Mouse (Mus musculus): ENCODE results near the gene Nlgn1.

DNA sequence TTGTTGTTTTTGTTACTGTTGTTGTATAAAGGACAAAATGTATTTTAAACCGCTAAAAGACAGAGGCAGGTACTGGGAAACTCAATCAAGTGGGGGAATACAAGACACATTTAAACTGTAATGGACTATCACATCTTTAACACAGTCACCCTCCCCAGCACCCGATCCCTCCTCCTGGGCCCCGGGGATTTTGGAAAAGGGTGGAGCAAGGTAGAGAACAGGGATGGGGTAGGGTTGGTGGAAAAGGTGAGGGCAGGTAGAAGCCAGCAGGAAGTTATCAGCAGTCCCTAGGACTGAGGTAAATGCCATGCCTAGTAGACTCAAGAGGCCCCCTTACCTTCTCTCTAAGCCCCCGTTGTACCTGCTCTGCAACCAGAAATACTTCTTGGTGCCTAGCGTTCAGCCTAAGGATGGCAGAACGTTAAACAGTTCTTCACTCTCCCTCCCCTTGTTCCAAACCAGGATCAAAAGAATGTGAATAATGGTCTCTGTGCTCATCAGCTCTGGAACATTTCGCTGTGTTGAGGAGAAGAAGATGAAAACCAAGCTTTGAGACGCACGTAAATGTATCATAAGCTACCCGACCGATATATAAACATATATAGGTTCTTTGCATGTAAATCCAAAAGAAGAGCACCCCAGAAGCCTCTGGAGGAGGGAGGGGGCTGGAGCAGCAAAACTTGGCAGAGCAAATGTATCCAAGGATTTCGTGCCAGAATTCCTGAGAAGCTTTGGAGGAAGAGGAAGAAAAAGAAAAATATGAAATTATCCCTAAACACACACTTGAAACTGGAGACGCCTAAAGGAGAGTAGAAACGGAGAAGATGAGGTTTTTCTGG is at the start of gene Nlgn1:
- TF ChIP-seq GATA1 (IDR thresholded peaks at IDR 0.05; ENCODE audit: low read length), result no peak
- no peak for TF ChIP-seq TAL1 (IDR thresholded peaks at IDR 0.05; ENCODE audit: low read length)
